17 mouse cellular contexts compared by ENCODE assay signal in the genomic region with DNA sequence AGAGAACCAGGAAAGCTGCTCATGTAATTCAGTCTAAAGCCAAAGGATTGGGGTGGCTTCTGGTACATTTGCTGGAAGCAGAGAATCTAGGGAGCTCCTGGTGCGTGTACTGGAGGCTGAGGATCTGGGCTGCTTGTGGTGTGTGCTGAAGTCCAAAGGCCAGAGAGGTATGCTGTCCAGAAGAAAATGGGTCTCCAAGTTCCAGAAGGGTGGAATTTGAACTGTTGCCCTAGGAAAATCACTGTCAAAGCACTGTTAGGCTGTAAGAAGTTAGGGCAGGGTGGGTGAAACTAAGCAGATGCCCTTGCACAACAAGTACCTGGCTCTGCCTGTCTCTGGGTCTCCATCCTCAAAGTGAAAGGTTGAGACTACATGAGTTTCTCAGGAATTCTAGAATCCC.
DNase-seq lines count a peak whose midpoint lies in the region; ATAC-seq and TF ChIP-seq lines count a peak whose summit lies in the region.
"Had no signal": no experiment of that assay in that cellular context is flagged by ENCODE, and none has a peak within 500 bp of the region (broad histone marks: within the 10 kb centered on the region; RNA-seq: fewer than 3 reads in every experiment).

No protein-coding gene starts in this region.

- WGBS in kidney, adult 2 months: 58% methylated on average over 1 of the region's 1 CpGs
- WGBS in intestine, postnatal 0 days: 58% methylated on average over 1 of the region's 1 CpGs
- 85% methylated on average over 1 of the region's 1 CpGs for WGBS in midbrain, embryonic 13.5 days

- H3K9ac ChIP-seq in intestine, postnatal 0 days (ENCODE audit: low read depth, low read length): no peak overlapping the region
- no peak overlapping the region for H3K9ac ChIP-seq in midbrain, embryonic 13.5 days (replicated peaks)
- H3K9ac ChIP-seq: embryonic facial prominence, embryonic 13.5 days; forebrain, embryonic 13.5 days; heart, embryonic 12.5 days had no signal

- H3K36me3 ChIP-seq in kidney, adult 2 months (ENCODE audit: control insufficient read depth, insufficient read depth, low read length): no peaks in the 10 kb centered on the region
- no peaks in the 10 kb centered on the region for H3K36me3 ChIP-seq in intestine, postnatal 0 days (ENCODE audit: control insufficient read depth, insufficient read depth)
- no peaks in the 10 kb centered on the region for H3K36me3 ChIP-seq in midbrain, embryonic 13.5 days
- H3K36me3 ChIP-seq: embryonic facial prominence, embryonic 13.5 days; heart, embryonic 12.5 days had no signal

- no peaks in the 10 kb centered on the region; the same call in 1 of the 2 replicates for H3K4me1 ChIP-seq in kidney, adult 2 months (ENCODE audit: control insufficient read depth, insufficient read depth, low read length)
- peaks cover 3% of the 10 kb centered on the region; the same call in 1 of the 2 replicates for H3K4me1 ChIP-seq in intestine, postnatal 0 days (replicated peaks; ENCODE audit: control insufficient read depth, insufficient read depth, low read length)
- 0 out of 2 replicates have a peak, but pooled peaks cover 5% of the 10 kb centered on the region for H3K4me1 ChIP-seq in midbrain, embryonic 13.5 days (replicated peaks)

- H3K9me3 ChIP-seq in intestine, postnatal 0 days (ENCODE audit: control insufficient read depth): no peaks in the 10 kb centered on the region
- no peaks in the 10 kb centered on the region for H3K9me3 ChIP-seq in midbrain, embryonic 13.5 days
- H3K9me3 ChIP-seq: embryonic facial prominence, embryonic 13.5 days; forebrain, embryonic 13.5 days; heart, embryonic 12.5 days had no signal

- no peak overlapping the region for H3K27ac ChIP-seq in kidney, adult 2 months (ENCODE audit: insufficient read depth, low read depth, low read length)
- H3K27ac ChIP-seq in left cerebral cortex, adult 2 months: peak overlapping the region; percentile 33
- no peak overlapping the region; the same call in none of the 2 replicates for H3K27ac ChIP-seq in intestine, postnatal 0 days (ENCODE audit: low read depth, low read length)
- H3K27ac ChIP-seq in midbrain, embryonic 13.5 days: no peak overlapping the region
- H3K27ac ChIP-seq: embryonic facial prominence, embryonic 13.5 days; forebrain, embryonic 13.5 days; gastrocnemius, adult 2 months had no signal

- intact Hi-C loops in left cerebral cortex, adult 2 months (cut with DNase I): no loop called here
- intact Hi-C loops in left cerebral cortex, postnatal 14 days (cut with DNase I): no loop called here

- TF ChIP-seq POLR2A in kidney, adult 2 months (IDR thresholded peaks at IDR 0.05; ENCODE audit: low read depth, low read length): no peak

- peak; percentile 86 for DNase-seq in kidney, adult 2 months
- DNase-seq in kidney, postnatal 10 days: no peak
- no peak for DNase-seq in left cerebral cortex, adult 2 months (ENCODE audit: extremely low spot score in 1 of 2, low spot score in 2 of 2)
- no peak for DNase-seq in left cerebral cortex, postnatal 14 days (ENCODE audit: low spot score in 2 of 2)
- DNase-seq in retina, postnatal 1 day: no peak
- DNase-seq: adrenal gland, adult 2 months; adrenal gland, postnatal 25 days; cerebellum, adult 18-20 months; cerebellum, adult 9-11 months; cerebellum, postnatal 36 days; gastrocnemius, adult 2 months; gastrocnemius, postnatal 25 days had no signal

- TF ChIP-seq CTCF in kidney, adult 2 months (conservative IDR thresholded peaks at IDR 0.05; ENCODE audit: insufficient read depth, insufficient read length, low read depth, low read length): no peak
- no peak for TF ChIP-seq CTCF in left cerebral cortex, adult 2 months (IDR thresholded peaks at IDR 0.05)
- TF ChIP-seq CTCF in intestine, postnatal 0 days (IDR thresholded peaks at IDR 0.05; ENCODE audit: low read depth): no peak

- no peak overlapping the region for H3K4me3 ChIP-seq in kidney, adult 2 months (ENCODE audit: insufficient read depth, low read depth, low read length)
- H3K4me3 ChIP-seq in left cerebral cortex, adult 2 months: no peak overlapping the region
- H3K4me3 ChIP-seq in intestine, postnatal 0 days (ENCODE audit: low read depth, low read length): no peak overlapping the region
- H3K4me3 ChIP-seq in midbrain, embryonic 13.5 days (replicated peaks): no peak overlapping the region
- H3K4me3 ChIP-seq: embryonic facial prominence, embryonic 13.5 days; forebrain, embryonic 13.5 days; gastrocnemius, adult 2 months; heart, embryonic 12.5 days had no signal

- peak; percentile 16; the same call in 1 of the 2 replicates for ATAC-seq in intestine, postnatal 0 days
- no peak for ATAC-seq in midbrain, embryonic 13.5 days
- ATAC-seq: forebrain, embryonic 13.5 days had no signal

- H3K27me3 ChIP-seq in kidney, adult 2 months (replicated peaks; ENCODE audit: control insufficient read depth, insufficient read depth, low read length): no peaks in the 10 kb centered on the region
- no peaks in the 10 kb centered on the region for H3K27me3 ChIP-seq in intestine, postnatal 0 days (replicated peaks; ENCODE audit: control insufficient read depth, insufficient read depth, low read length)
- H3K27me3 ChIP-seq in midbrain, embryonic 13.5 days: peaks cover under 1% of the 10 kb centered on the region
- H3K27me3 ChIP-seq: embryonic facial prominence, embryonic 13.5 days; forebrain, embryonic 13.5 days; heart, embryonic 12.5 days had no signal

- H3K4me2 ChIP-seq in intestine, postnatal 0 days (replicated peaks; ENCODE audit: low read depth): no peak overlapping the region
- no peak overlapping the region for H3K4me2 ChIP-seq in midbrain, embryonic 13.5 days (replicated peaks)
- H3K4me2 ChIP-seq: embryonic facial prominence, embryonic 13.5 days; forebrain, embryonic 13.5 days; heart, embryonic 12.5 days had no signal
